Mouse (Mus musculus): Measurements from ENCODE around the gene Slc2a13. TPM values are rescaled to one million over a fixed set of nuclear protein-coding genes. Genes with fewer than 3 reads are reported as not detected.

Gene Slc2a13
- polyA plus RNA-seq, 1 experiment from 2014 or later = 1.9 TPM

GRCm38 (mm10) chr15:91565025-91565605, 7.9 kb downstream of the Slc2a13 start:
- Histone ChIP-seq H3K4me2 (ENCODE audit: low read length) (no peak overlapping the region), H3K4me1 (replicated peaks; ENCODE audit: insufficient read depth, low read length) (no peaks in the 10 kb centered on the region), H3K9ac (ENCODE audit: low read depth, low read length) (no peak overlapping the region), H3K27ac (no peak overlapping the region), H3K4me3 (replicated peaks; ENCODE audit: low read depth, low read length) (no peak overlapping the region), H3K36me3 (ENCODE audit: insufficient read depth, low read length) (no peaks in the 10 kb centered on the region), H3K9me3 (replicated peaks; ENCODE audit: low read length) (no peaks in the 10 kb centered on the region), H3K27me3 (ENCODE audit: insufficient read depth, low read length) (no peaks in the 10 kb centered on the region)
- DNase-seq (ENCODE audit: low spot score) (no peak), ATAC-seq (replicated peaks; ENCODE audit: low FRiP score, low read depth) (no peak)
- 90% methylated on average over 11 of the region's 11 CpGs for WGBS
- no peak for TF ChIP-seq CTCF (IDR thresholded peaks at IDR 0.05; ENCODE audit: low read depth)

DNA sequence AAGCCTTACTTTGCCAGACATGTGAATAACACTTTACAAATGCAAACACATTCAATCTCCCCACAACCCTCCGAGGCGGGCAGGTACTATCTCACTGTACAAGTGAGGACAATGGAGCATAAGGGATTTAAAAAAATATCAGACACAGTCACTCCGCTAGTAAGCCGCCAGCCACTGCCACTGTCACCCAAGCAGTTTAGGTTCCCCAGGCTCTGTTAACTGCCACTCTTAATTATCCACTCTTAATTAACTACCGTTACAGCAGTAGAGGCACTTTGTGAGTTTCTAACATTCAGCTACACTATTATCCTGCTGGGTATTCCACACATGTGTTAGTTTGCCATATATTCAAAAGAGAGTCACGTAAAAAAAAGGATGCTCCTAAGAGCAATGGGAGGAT, 11.3 kb downstream of the Slc2a13 start:
- Histone ChIP-seq H3K27ac (no peak overlapping the region), H3K4me2 (ENCODE audit: low read length) (no peak overlapping the region), H3K4me3 (replicated peaks; ENCODE audit: low read depth, low read length) (no peak overlapping the region), H3K27me3 (ENCODE audit: insufficient read depth, low read length) (no peaks in the 10 kb centered on the region), H3K4me1 (replicated peaks; ENCODE audit: insufficient read depth, low read length) (no peaks in the 10 kb centered on the region), H3K9me3 (replicated peaks; ENCODE audit: low read length) (no peaks in the 10 kb centered on the region), H3K9ac (ENCODE audit: low read depth, low read length) (no peak overlapping the region), H3K36me3 (ENCODE audit: insufficient read depth, low read length) (no peaks in the 10 kb centered on the region)
- TF ChIP-seq CTCF (IDR thresholded peaks at IDR 0.05; ENCODE audit: low read depth) = no peak
- ATAC-seq (replicated peaks; ENCODE audit: low FRiP score, low read depth) (no peak), DNase-seq (ENCODE audit: low spot score) (no peak)
- 90% methylated on average over 6 of the region's 6 CpGs for WGBS

- no peak overlapping the region for H3K4me2 ChIP-seq (ENCODE audit: low read length)
- no peak overlapping the region for H3K27ac ChIP-seq
- no peak overlapping the region for H3K9ac ChIP-seq (ENCODE audit: low read depth, low read length)
- WGBS = 90% methylated on average over 6 of the region's 6 CpGs
- DNase-seq (ENCODE audit: low spot score) (no peak), ATAC-seq (replicated peaks; ENCODE audit: low FRiP score, low read depth) (no peak)
- no peaks in the 10 kb centered on the region for H3K9me3 ChIP-seq (replicated peaks; ENCODE audit: low read length)
- H3K36me3 ChIP-seq (ENCODE audit: insufficient read depth, low read length) = no peaks in the 10 kb centered on the region
- TF ChIP-seq CTCF (IDR thresholded peaks at IDR 0.05; ENCODE audit: low read depth) = no peak
- no peaks in the 10 kb centered on the region for H3K27me3 ChIP-seq (ENCODE audit: insufficient read depth, low read length)
- H3K4me3 ChIP-seq (replicated peaks; ENCODE audit: low read depth, low read length) = no peak overlapping the region
- no peaks in the 10 kb centered on the region for H3K4me1 ChIP-seq (replicated peaks; ENCODE audit: insufficient read depth, low read length)
These were observed 17.7 kb downstream of the Slc2a13 start for GRCm38 (mm10) chr15:91555336-91555736.

DNA sequence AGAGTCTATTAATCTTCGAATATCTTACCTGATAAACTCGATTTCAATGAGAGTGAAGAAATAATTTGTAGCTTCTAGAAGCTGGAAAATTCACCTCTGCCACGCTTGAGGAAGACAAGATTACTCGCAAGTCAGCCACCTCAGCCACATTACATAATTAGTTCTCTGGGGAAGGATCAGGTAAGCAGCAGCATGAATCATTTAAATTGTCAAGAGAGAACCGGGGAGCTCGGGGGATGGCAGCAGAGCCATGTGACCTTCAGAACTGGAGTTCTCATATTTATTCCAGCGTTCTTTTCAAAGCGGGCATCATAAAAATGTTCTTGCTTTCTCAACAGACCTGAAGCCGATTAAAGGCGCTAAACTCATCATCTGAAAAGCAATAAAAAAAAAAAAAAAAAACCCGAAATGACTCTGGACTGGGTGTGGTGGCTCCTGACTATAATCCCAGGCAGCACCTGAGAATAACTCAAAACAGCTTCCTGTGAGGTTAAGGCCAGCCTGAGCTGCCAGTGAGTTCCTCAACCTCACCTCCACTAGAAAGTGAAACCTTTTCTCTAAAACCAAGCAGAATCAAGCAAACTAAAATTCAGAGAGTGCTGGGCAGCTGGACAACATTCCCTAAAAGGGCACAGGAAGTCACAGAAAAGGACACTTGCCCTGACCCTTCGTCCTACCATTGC, 24.3 kb downstream of the Slc2a13 start:
- no peak for DNase-seq (ENCODE audit: low spot score)
- Histone ChIP-seq H3K4me1 (replicated peaks; ENCODE audit: insufficient read depth, low read length) (no peaks in the 10 kb centered on the region), H3K27me3 (ENCODE audit: insufficient read depth, low read length) (no peaks in the 10 kb centered on the region), H3K4me3 (replicated peaks; ENCODE audit: low read depth, low read length) (no peak overlapping the region), H3K27ac (no peak overlapping the region), H3K36me3 (ENCODE audit: insufficient read depth, low read length) (no peaks in the 10 kb centered on the region), H3K4me2 (ENCODE audit: low read length) (no peak overlapping the region), H3K9ac (ENCODE audit: low read depth, low read length) (no peak overlapping the region), H3K9me3 (replicated peaks; ENCODE audit: low read length) (no peaks in the 10 kb centered on the region)
- no peak for TF ChIP-seq CTCF (IDR thresholded peaks at IDR 0.05; ENCODE audit: low read depth)
- ATAC-seq (replicated peaks; ENCODE audit: low FRiP score, low read depth) = no peak
- 53% methylated on average over 12 of the region's 12 CpGs for WGBS

DNA sequence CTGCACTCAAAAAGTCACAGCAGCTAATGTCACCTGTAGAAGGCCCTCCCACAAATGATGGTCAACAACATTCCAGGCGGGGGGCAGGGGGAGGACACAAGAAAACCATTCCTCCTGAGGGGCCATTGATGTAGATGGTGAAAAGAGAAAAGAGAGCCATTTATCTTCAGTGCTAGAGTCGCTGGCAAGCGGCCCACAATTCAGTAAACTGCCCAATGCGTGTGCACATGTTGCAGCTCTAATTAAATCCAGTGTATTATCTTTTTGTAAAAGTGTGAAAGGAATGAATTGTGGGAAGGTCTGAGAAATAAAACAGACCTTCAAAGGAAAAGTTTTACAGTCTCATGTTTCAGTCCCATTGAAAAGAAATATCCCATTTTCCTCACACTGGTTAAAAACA, 28.5 kb downstream of the Slc2a13 start:
- DNase-seq (ENCODE audit: low spot score) (no peak), ATAC-seq (replicated peaks; ENCODE audit: low FRiP score, low read depth) (no peak)
- 80% methylated on average over 4 of the region's 4 CpGs for WGBS
- Histone ChIP-seq H3K27me3 (ENCODE audit: insufficient read depth, low read length) (no peaks in the 10 kb centered on the region), H3K9me3 (replicated peaks; ENCODE audit: low read length) (no peaks in the 10 kb centered on the region), H3K4me2 (ENCODE audit: low read length) (no peak overlapping the region), H3K4me3 (replicated peaks; ENCODE audit: low read depth, low read length) (no peak overlapping the region), H3K4me1 (replicated peaks; ENCODE audit: insufficient read depth, low read length) (no peaks in the 10 kb centered on the region), H3K36me3 (ENCODE audit: insufficient read depth, low read length) (no peaks in the 10 kb centered on the region), H3K27ac (no peak overlapping the region), H3K9ac (ENCODE audit: low read depth, low read length) (no peak overlapping the region)
- no peak for TF ChIP-seq CTCF (IDR thresholded peaks at IDR 0.05; ENCODE audit: low read depth)

- Histone ChIP-seq H3K27ac (no peak overlapping the region), H3K9ac (ENCODE audit: low read depth, low read length) (no peak overlapping the region), H3K4me3 (replicated peaks; ENCODE audit: low read depth, low read length) (no peak overlapping the region), H3K36me3 (ENCODE audit: insufficient read depth, low read length) (no peaks in the 10 kb centered on the region), H3K27me3 (ENCODE audit: insufficient read depth, low read length) (no peaks in the 10 kb centered on the region), H3K9me3 (replicated peaks; ENCODE audit: low read length) (no peaks in the 10 kb centered on the region), H3K4me1 (replicated peaks; ENCODE audit: insufficient read depth, low read length) (no peaks in the 10 kb centered on the region), H3K4me2 (ENCODE audit: low read length) (no peak overlapping the region)
- TF ChIP-seq CTCF (IDR thresholded peaks at IDR 0.05; ENCODE audit: low read depth) = no peak
- ATAC-seq (replicated peaks; ENCODE audit: low FRiP score, low read depth) (no peak), DNase-seq (ENCODE audit: low spot score) (no peak)
These were observed 34.6 kb downstream of the Slc2a13 start for GRCm38 (mm10) chr15:91538439-91538838.
